Mouse (Mus musculus) frontal cortex, postnatal 14 days (tissue): ENCODE measurements at regions not wholly inside any gene's neighbourhood (a gene's known extent, or its start where the extent isn't known, plus 50 kb on each side); places are given as distances from the start of the nearest gene placed in this dataset.

Source experiments
- DNase-seq, 2 experiments: peaks; one replicate each; pipeline ENCODE4 v3.0.0; 2022; ENCODE audit warnings: low spot score in 2 of 2

GRCm38 (mm10) chr7:37377889-37378521, 395.4 kb downstream of the Zfp536 start:
- no peak for DNase-seq

- DNase-seq: no peak
These were observed 385.6 kb downstream of the Zfp536 start for GRCm38 (mm10) chr7:37387871-37388270.

- DNase-seq: no peak
These were observed 384.4 kb downstream of the Zfp536 start for GRCm38 (mm10) chr7:37388843-37389702.

- no peak for DNase-seq
These were observed 383.7 kb downstream of the Zfp536 start for GRCm38 (mm10) chr7:37389703-37390087.

DNA sequence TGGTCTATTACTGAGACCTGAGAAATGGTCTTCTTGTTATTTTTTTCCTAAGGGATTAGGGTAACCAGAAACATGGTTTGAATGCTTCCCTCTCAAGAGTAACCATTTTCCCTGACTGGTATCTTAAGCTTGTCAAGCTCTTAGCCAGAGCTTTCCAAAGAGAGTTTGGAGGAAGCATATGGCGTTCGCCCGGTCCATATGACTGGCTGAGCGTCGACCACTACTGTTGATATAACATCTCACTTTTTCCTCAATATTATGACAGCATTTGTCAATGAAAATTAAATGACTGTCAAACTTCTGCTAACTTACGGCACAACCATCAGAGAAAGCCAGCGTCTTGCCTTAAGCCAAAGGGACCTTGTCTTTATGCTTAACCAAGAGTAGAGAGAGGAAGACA, 383.2 kb downstream of the Zfp536 start:
- DNase-seq: no peak

DNA sequence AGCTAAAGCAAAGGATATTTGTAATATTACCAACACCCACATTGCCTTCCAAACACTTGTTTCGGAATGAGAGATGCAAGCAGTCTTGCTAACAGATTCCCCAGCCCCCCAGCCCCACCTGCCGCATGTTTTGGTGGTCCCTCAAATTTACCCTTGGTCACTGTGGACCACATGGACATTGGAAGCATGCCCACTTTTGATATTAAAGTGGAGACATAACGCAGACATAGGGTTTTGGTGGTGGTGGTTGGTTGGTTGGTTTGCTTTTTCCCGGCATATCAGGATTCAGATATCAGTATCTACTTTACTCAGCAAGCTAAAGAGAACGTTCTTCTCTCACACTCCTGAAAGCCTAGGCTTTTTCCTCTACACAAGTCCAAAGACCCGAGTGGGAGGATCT, 381.3 kb downstream of the Zfp536 start:
- no peak for DNase-seq

- no peak for DNase-seq
These were observed 380.8 kb downstream of the Zfp536 start for GRCm38 (mm10) chr7:37392604-37393003.

GRCm38 (mm10) chr7:37393071-37393470, 380.4 kb downstream of the Zfp536 start:
- no peak for DNase-seq

DNA sequence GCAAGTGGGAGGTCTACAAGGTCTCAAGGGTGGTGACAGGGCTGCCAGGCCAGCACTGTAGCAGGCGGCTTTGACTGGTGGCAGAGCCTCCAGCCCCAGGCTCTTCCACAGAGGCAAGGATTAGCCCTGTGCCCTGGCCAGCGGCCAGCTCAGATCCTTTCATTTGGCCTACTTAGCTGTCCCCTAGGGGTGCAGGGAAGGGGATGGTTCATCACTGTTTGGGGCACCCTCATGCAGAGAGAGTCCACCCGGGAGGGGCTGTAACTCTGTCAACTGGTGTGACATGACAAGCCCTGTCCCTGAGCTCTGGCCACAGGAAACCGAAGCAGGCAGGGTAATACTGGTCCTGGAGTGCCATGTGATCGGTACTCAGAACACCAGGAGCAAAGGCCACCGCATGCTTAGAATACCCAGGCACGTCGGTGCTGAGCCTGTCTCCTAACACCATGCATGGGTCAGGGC, 378.4 kb downstream of the Zfp536 start:
- DNase-seq: no peak

DNA sequence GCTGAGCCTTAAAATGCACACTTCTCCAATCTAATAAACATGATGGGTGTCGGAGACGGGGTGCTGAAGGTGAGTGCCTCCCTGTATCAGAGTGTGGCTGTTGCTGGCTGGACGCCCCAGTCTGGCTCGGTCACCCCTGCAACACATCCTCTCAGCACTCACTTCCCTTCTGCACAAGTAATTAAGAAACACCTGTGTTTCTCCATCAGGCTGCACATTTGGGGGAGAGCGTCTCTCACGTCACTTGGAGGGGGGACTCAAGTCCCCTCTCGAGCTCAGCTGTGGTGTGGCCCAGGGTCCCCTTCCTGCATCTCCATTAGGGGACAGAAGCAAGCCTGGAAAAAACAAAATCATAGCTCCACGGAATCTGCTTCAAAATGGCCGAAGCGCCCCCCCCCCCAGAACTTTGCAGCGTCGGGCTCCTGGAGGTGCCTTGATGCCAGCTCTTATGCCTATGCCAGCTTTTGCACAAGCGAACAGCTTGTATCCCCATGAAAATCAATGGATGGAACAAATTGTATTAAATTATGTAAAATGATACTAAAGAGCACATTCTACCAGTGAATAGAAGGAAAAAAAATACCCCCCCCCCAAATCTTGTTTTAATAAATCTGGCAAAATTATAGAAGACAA, 377.4 kb downstream of the Zfp536 start:
- no peak for DNase-seq

DNA sequence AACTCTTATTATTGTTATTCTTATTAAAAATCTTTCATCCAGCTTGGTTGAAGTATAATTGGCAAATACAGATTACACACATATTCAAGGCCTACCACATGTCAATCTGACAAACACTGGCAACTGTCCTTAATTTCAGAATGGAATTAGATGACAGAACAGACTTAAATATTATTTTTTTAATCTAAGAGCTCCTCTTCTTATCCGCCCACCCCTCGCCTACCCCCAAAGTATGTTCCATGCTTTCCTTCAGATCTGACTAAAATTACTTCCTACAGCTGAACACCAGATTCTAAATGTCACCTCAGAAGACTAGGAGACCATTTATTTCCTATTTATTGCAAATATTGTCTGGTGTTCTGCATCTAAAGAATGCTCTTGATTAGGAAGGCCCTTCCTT, 370.0 kb downstream of the Zfp536 start:
- DNase-seq: no peak

DNA sequence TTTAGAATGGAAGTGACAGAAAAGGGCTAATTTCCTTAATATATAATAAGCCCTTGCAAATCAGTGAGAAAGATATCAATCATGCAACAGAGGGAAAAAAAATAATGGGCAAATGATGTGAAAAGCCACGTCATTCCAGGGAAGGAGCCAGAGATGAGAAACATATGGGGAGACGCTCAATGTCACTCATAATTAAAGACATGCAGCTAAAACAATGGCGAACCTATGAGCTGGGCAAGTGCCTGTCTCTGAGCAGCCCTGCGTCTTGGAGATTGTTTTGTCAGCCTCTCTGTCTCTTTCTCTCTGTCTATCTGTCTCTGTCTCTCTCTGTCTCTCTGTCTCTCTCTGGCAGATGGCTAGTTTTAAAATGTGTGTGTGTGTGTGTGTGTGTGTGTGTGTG, 360.1 kb downstream of the Zfp536 start:
- no peak for DNase-seq

GRCm38 (mm10) chr7:37421704-37422103, 351.7 kb downstream of the Zfp536 start:
- no peak for DNase-seq
